Mouse (Mus musculus) megakaryocyte-erythroid progenitor cell, adult 5-6 weeks (primary cell): ENCODE measurements around the gene Dhdds. TPM values are rescaled to one million over a fixed set of nuclear protein-coding genes. Genes with fewer than 3 reads are reported as not detected.

Experiments
- total RNA-seq, 2 experiments: library from RNA; stranded (forward) in 1 of 2; stranded (reverse) in 1 of 2; fragments of 200-1000, 215-1000 nt in 1 of 2; fragments of >200 nt in 1 of 2; fragmentation: Nextera tagmentation in 1 of 2; gene quantifications; 2 replicates each; pipeline ENCODE4 v1.2.3; 2014 to 2017

Gene Dhdds
- total RNA-seq, 2 experiments from 2014 or later, result 26.2 to 27.0 TPM

Other genes with a start within 250 kb of the Dhdds start
- gene Arid1a, start 244.1 kb downstream of the Dhdds start, total RNA-seq (2014; fragmentation: Nextera tagmentation), result 127 and 136 TPM in 2 replicates
- gene Arid1a, start 244.1 kb downstream of the Dhdds start, total RNA-seq (2017), result 28.2 and 29.6 TPM in 2 replicates
- gene Rps6ka1, start 113.1 kb downstream of the Dhdds start, total RNA-seq (2014; fragmentation: Nextera tagmentation), result 37.3 and 46.2 TPM in 2 replicates
- gene Rps6ka1, start 113.1 kb downstream of the Dhdds start, total RNA-seq (2017), result 16.3 and 36.1 TPM in 2 replicates
- 542 and 559 TPM in 2 replicates for gene Hmgn2, start 32.3 kb downstream of the Dhdds start, total RNA-seq (2014; fragmentation: Nextera tagmentation)
- gene Hmgn2, start 32.3 kb downstream of the Dhdds start, total RNA-seq (2017), result 268 and 336 TPM in 2 replicates
- gene Lin28a, start 17.9 kb upstream of the Dhdds start, total RNA-seq (2014; fragmentation: Nextera tagmentation), result not detected in 2 replicates
- 0.23 TPM in 1 of 2 replicates, not detected in the other for gene Lin28a, start 17.9 kb upstream of the Dhdds start, total RNA-seq (2017)
- not detected in 2 replicates for gene Zfp683, start 52.9 kb upstream of the Dhdds start, total RNA-seq (2014; fragmentation: Nextera tagmentation)
- not detected in 2 replicates for gene Zfp683, start 52.9 kb upstream of the Dhdds start, total RNA-seq (2017)
- 0.55 TPM in 1 of 2 replicates, not detected in the other for gene Crybg2, start 59.9 kb upstream of the Dhdds start, total RNA-seq (2014; fragmentation: Nextera tagmentation)
- gene Crybg2, start 59.9 kb upstream of the Dhdds start, total RNA-seq (2017), result 0.09 TPM in 1 of 2 replicates, not detected in the other
- 34.9 and 43.4 TPM in 2 replicates for gene Cd52, start 94.2 kb upstream of the Dhdds start, total RNA-seq (2014; fragmentation: Nextera tagmentation)
- 36.8 and 45.6 TPM in 2 replicates for gene Cd52, start 94.2 kb upstream of the Dhdds start, total RNA-seq (2017)
- gene Ubxn11, start 101.7 kb upstream of the Dhdds start, total RNA-seq (2014; fragmentation: Nextera tagmentation), result 17.9 and 21.8 TPM in 2 replicates
- 5.2 and 7.7 TPM in 2 replicates for gene Ubxn11, start 101.7 kb upstream of the Dhdds start, total RNA-seq (2017)
- gene Sh3bgrl3, start 127.9 kb upstream of the Dhdds start, total RNA-seq (2014; fragmentation: Nextera tagmentation), result 87.3 and 101 TPM in 2 replicates
- gene Sh3bgrl3, start 127.9 kb upstream of the Dhdds start, total RNA-seq (2017), result 34.2 and 55.1 TPM in 2 replicates
- gene Cep85, start 186.2 kb upstream of the Dhdds start, total RNA-seq (2014; fragmentation: Nextera tagmentation), result 30.7 and 51.5 TPM in 2 replicates
- gene Cep85, start 186.2 kb upstream of the Dhdds start, total RNA-seq (2017), result 31.5 and 34.9 TPM in 2 replicates
- not detected in 2 replicates for gene Gm7534, start 202.1 kb upstream of the Dhdds start, total RNA-seq (2014; fragmentation: Nextera tagmentation)
- not detected in 2 replicates for gene Gm7534, start 202.1 kb upstream of the Dhdds start, total RNA-seq (2017)
- not detected in 2 replicates for gene Catsper4, start 226.5 kb upstream of the Dhdds start, total RNA-seq (2014; fragmentation: Nextera tagmentation)
- gene Catsper4, start 226.5 kb upstream of the Dhdds start, total RNA-seq (2017), result not detected in 2 replicates
- not detected in 2 replicates for gene Cnksr1, start 237.5 kb upstream of the Dhdds start, total RNA-seq (2014; fragmentation: Nextera tagmentation)
- gene Cnksr1, start 237.5 kb upstream of the Dhdds start, total RNA-seq (2017), result not detected in 2 replicates
- gene E130218I03Rik, start 242.7 kb upstream of the Dhdds start, total RNA-seq (2014; fragmentation: Nextera tagmentation), result not detected in 2 replicates
- gene E130218I03Rik, start 242.7 kb upstream of the Dhdds start, total RNA-seq (2017), result not detected in 2 replicates
- 18.2 and 20.3 TPM in 2 replicates for gene Zfp593, start 244.7 kb upstream of the Dhdds start, total RNA-seq (2014; fragmentation: Nextera tagmentation)
- gene Zfp593, start 244.7 kb upstream of the Dhdds start, total RNA-seq (2017), result 14.9 and 15.2 TPM in 2 replicates
- gene Gm30191, start 246.0 kb upstream of the Dhdds start, total RNA-seq (2014; fragmentation: Nextera tagmentation), result not detected in 2 replicates
- not detected in 2 replicates for gene Gm30191, start 246.0 kb upstream of the Dhdds start, total RNA-seq (2017)